Mouse (Mus musculus): ENCODE measurements around the gene Nfkb1. TPM values are rescaled to one million over a fixed set of nuclear protein-coding genes. Genes with fewer than 3 reads are reported as not detected.

Gene Nfkb1
- polyA plus RNA-seq, 1 experiment from 2014 or later = 24.0 TPM

- Histone ChIP-seq H3K36me3 (ENCODE audit: control insufficient read depth, insufficient read depth) (peaks cover 16% of the 10 kb centered on the region), H3K4me2 (ENCODE audit: low read depth, low read length) (no peak overlapping the region), H3K9me3 (replicated peaks; ENCODE audit: control insufficient read depth, low read length) (0 out of 2 replicates have a peak, but pooled peaks cover 5% of the 10 kb centered on the region), H3K27ac (ENCODE audit: low read length) (no peak overlapping the region), H3K4me3 (ENCODE audit: low read length) (no peak overlapping the region), H3K4me1 (ENCODE audit: control insufficient read depth, insufficient read depth, low read length) (peaks cover 5% of the 10 kb centered on the region; the same call in 1 of the 2 replicates), H3K27me3 (ENCODE audit: control insufficient read depth, insufficient read depth, low read length) (no peaks in the 10 kb centered on the region), H3K9ac (ENCODE audit: low read length) (no peak overlapping the region)
- 86% methylated on average over 1 of the region's 1 CpGs for WGBS
- ATAC-seq (replicated peaks; ENCODE audit: extremely low read depth, insufficient read depth, low FRiP score) = no peak
Observed at GRCm38 (mm10) chr3:135646622-135647021, 44.7 kb downstream of the Nfkb1 start.

GRCm38 (mm10) chr3:135644971-135645370 lies 46.4 kb downstream of the Nfkb1 start:
- Histone ChIP-seq H3K36me3 (ENCODE audit: control insufficient read depth, insufficient read depth) (peaks cover 17% of the 10 kb centered on the region), H3K9me3 (replicated peaks; ENCODE audit: control insufficient read depth, low read length) (0 out of 2 replicates have a peak, but pooled peaks cover 5% of the 10 kb centered on the region)
- 82% methylated on average over 3 of the region's 3 CpGs for WGBS

GRCm38 (mm10) chr3:135641623-135641915 lies 49.8 kb downstream of the Nfkb1 start:
- Histone ChIP-seq H3K9me3 (replicated peaks; ENCODE audit: control insufficient read depth, low read length) (0 out of 2 replicates have a peak, but pooled peaks cover 5% of the 10 kb centered on the region), H3K4me2 (ENCODE audit: low read depth, low read length) (peak overlapping the region; percentile 29), H3K9ac (ENCODE audit: low read length) (peak overlapping the region; percentile 11; the same call in 1 of the 2 replicates), H3K36me3 (ENCODE audit: control insufficient read depth, insufficient read depth) (peaks cover 25% of the 10 kb centered on the region), H3K27me3 (ENCODE audit: control insufficient read depth, insufficient read depth, low read length) (no peaks in the 10 kb centered on the region), H3K4me3 (ENCODE audit: low read length) (0 out of 2 replicates have a peak overlapping the region, but pooled peaks have one; percentile 4), H3K4me1 (ENCODE audit: control insufficient read depth, insufficient read depth, low read length) (peaks cover 30% of the 10 kb centered on the region), H3K27ac (ENCODE audit: low read length) (peak overlapping the region; percentile 86)
- 14% methylated on average over 4 of the region's 4 CpGs for WGBS
- peak; percentile 87 for ATAC-seq (replicated peaks; ENCODE audit: extremely low read depth, insufficient read depth, low FRiP score)

More at GRCm38 (mm10) chr3:135644971-135645370, 46.4 kb downstream of the Nfkb1 start:
- Histone ChIP-seq H3K9ac (ENCODE audit: low read length) (no peak overlapping the region), H3K27me3 (ENCODE audit: control insufficient read depth, insufficient read depth, low read length) (no peaks in the 10 kb centered on the region), H3K4me2 (ENCODE audit: low read depth, low read length) (no peak overlapping the region), H3K4me1 (ENCODE audit: control insufficient read depth, insufficient read depth, low read length) (peaks cover 19% of the 10 kb centered on the region), H3K4me3 (ENCODE audit: low read length) (no peak overlapping the region), H3K27ac (ENCODE audit: low read length) (no peak overlapping the region)
- no peak for ATAC-seq (replicated peaks; ENCODE audit: extremely low read depth, insufficient read depth, low FRiP score)

GRCm38 (mm10) chr3:135640856-135641622 lies 50.3 kb downstream of the Nfkb1 start:
- WGBS = 50% methylated on average over 16 of the region's 16 CpGs
- ATAC-seq (replicated peaks; ENCODE audit: extremely low read depth, insufficient read depth, low FRiP score) = peak; percentile 86
- Histone ChIP-seq H3K36me3 (ENCODE audit: control insufficient read depth, insufficient read depth) (peaks cover 25% of the 10 kb centered on the region), H3K27ac (ENCODE audit: low read length) (peak overlapping the region; percentile 86), H3K27me3 (ENCODE audit: control insufficient read depth, insufficient read depth, low read length) (no peaks in the 10 kb centered on the region), H3K4me2 (ENCODE audit: low read depth, low read length) (peak overlapping the region; percentile 29), H3K4me1 (ENCODE audit: control insufficient read depth, insufficient read depth, low read length) (peaks cover 31% of the 10 kb centered on the region), H3K4me3 (ENCODE audit: low read length) (no peak overlapping the region), H3K9ac (ENCODE audit: low read length) (no peak overlapping the region), H3K9me3 (replicated peaks; ENCODE audit: control insufficient read depth, low read length) (0 out of 2 replicates have a peak, but pooled peaks cover 5% of the 10 kb centered on the region)

GRCm38 (mm10) chr3:135640203-135640602 lies 51.1 kb downstream of the Nfkb1 start:
- Histone ChIP-seq H3K9ac (ENCODE audit: low read length) (no peak overlapping the region), H3K27ac (ENCODE audit: low read length) (no peak overlapping the region), H3K27me3 (ENCODE audit: control insufficient read depth, insufficient read depth, low read length) (no peaks in the 10 kb centered on the region), H3K4me3 (ENCODE audit: low read length) (no peak overlapping the region), H3K4me2 (ENCODE audit: low read depth, low read length) (no peak overlapping the region), H3K4me1 (ENCODE audit: control insufficient read depth, insufficient read depth, low read length) (peaks cover 35% of the 10 kb centered on the region), H3K9me3 (replicated peaks; ENCODE audit: control insufficient read depth, low read length) (0 out of 2 replicates have a peak, but pooled peaks cover 3% of the 10 kb centered on the region), H3K36me3 (ENCODE audit: control insufficient read depth, insufficient read depth) (peaks cover 19% of the 10 kb centered on the region)
- ATAC-seq (replicated peaks; ENCODE audit: extremely low read depth, insufficient read depth, low FRiP score) = no peak
- WGBS = 82% methylated on average over 5 of the region's 5 CpGs

GRCm38 (mm10) chr3:135637592-135637991 lies 53.8 kb downstream of the Nfkb1 start:
- Histone ChIP-seq H3K4me3 (ENCODE audit: low read length) (no peak overlapping the region), H3K9ac (ENCODE audit: low read length) (no peak overlapping the region), H3K4me1 (ENCODE audit: control insufficient read depth, insufficient read depth, low read length) (peaks cover 35% of the 10 kb centered on the region), H3K27ac (ENCODE audit: low read length) (no peak overlapping the region), H3K9me3 (replicated peaks; ENCODE audit: control insufficient read depth, low read length) (no peaks in the 10 kb centered on the region), H3K27me3 (ENCODE audit: control insufficient read depth, insufficient read depth, low read length) (no peaks in the 10 kb centered on the region), H3K36me3 (ENCODE audit: control insufficient read depth, insufficient read depth) (peaks cover 10% of the 10 kb centered on the region), H3K4me2 (ENCODE audit: low read depth, low read length) (no peak overlapping the region)
- ATAC-seq (replicated peaks; ENCODE audit: extremely low read depth, insufficient read depth, low FRiP score) = no peak
- WGBS = 46% methylated on average over 5 of the region's 5 CpGs

GRCm38 (mm10) chr3:135636454-135636853 lies 54.9 kb downstream of the Nfkb1 start:
- no peak for ATAC-seq (replicated peaks; ENCODE audit: extremely low read depth, insufficient read depth, low FRiP score)
- Histone ChIP-seq H3K4me3 (ENCODE audit: low read length) (no peak overlapping the region), H3K4me2 (ENCODE audit: low read depth, low read length) (no peak overlapping the region), H3K27me3 (ENCODE audit: control insufficient read depth, insufficient read depth, low read length) (no peaks in the 10 kb centered on the region), H3K9ac (ENCODE audit: low read length) (no peak overlapping the region), H3K36me3 (ENCODE audit: control insufficient read depth, insufficient read depth) (peaks cover 10% of the 10 kb centered on the region), H3K4me1 (ENCODE audit: control insufficient read depth, insufficient read depth, low read length) (peaks cover 28% of the 10 kb centered on the region), H3K27ac (ENCODE audit: low read length) (no peak overlapping the region), H3K9me3 (replicated peaks; ENCODE audit: control insufficient read depth, low read length) (no peaks in the 10 kb centered on the region)
- WGBS = 31% methylated on average over 14 of the region's 14 CpGs

- WGBS = 55% methylated on average over 14 of the region's 14 CpGs
- Histone ChIP-seq H3K4me3 (ENCODE audit: low read length) (no peak overlapping the region), H3K4me2 (ENCODE audit: low read depth, low read length) (no peak overlapping the region), H3K36me3 (ENCODE audit: control insufficient read depth, insufficient read depth) (peaks cover 10% of the 10 kb centered on the region), H3K27me3 (ENCODE audit: control insufficient read depth, insufficient read depth, low read length) (no peaks in the 10 kb centered on the region), H3K4me1 (ENCODE audit: control insufficient read depth, insufficient read depth, low read length) (peaks cover 23% of the 10 kb centered on the region), H3K27ac (ENCODE audit: low read length) (no peak overlapping the region), H3K9me3 (replicated peaks; ENCODE audit: control insufficient read depth, low read length) (no peaks in the 10 kb centered on the region), H3K9ac (ENCODE audit: low read length) (no peak overlapping the region)
- ATAC-seq (replicated peaks; ENCODE audit: extremely low read depth, insufficient read depth, low FRiP score) = no peak
Observed at GRCm38 (mm10) chr3:135635646-135636434, 55.5 kb downstream of the Nfkb1 start.

- no peak for ATAC-seq (replicated peaks; ENCODE audit: extremely low read depth, insufficient read depth, low FRiP score)
- Histone ChIP-seq H3K4me3 (ENCODE audit: low read length) (no peak overlapping the region), H3K9ac (ENCODE audit: low read length) (no peak overlapping the region), H3K9me3 (replicated peaks; ENCODE audit: control insufficient read depth, low read length) (no peaks in the 10 kb centered on the region), H3K27me3 (ENCODE audit: control insufficient read depth, insufficient read depth, low read length) (no peaks in the 10 kb centered on the region), H3K27ac (ENCODE audit: low read length) (no peak overlapping the region), H3K36me3 (ENCODE audit: control insufficient read depth, insufficient read depth) (peaks cover 9% of the 10 kb centered on the region), H3K4me1 (ENCODE audit: control insufficient read depth, insufficient read depth, low read length) (peaks cover 17% of the 10 kb centered on the region), H3K4me2 (ENCODE audit: low read depth, low read length) (no peak overlapping the region)
- 68% methylated on average over 1 of the region's 1 CpGs for WGBS
Observed at GRCm38 (mm10) chr3:135635030-135635429, 56.3 kb downstream of the Nfkb1 start.
